Mouse (Mus musculus) olfactory bulb, adult 2 months (tissue): ENCODE measurements around the gene Mrpl42.

Source experiments
- CTCF ChIP-seq: fragments of 200-500 bp; IDR thresholded peaks from 2 replicates; pipeline ENCODE4 v1.5.1; 2012; ENCODE audit warnings: low read depth, mild to moderate bottlenecking, low read length, moderate library complexity; ENCODE audit not compliant: insufficient read depth
- POLR2A ChIP-seq: fragments of 200-500 bp; IDR thresholded peaks from 2 replicates; pipeline ENCODE4 v1.6.1; 2012; ENCODE audit warnings: mild to moderate bottlenecking, low read depth, low read length, moderate library complexity; ENCODE audit not compliant: insufficient read depth

GRCm38 (mm10) chr10:95439718-95440339, 61.9 kb downstream of the Mrpl42 start:
- TF ChIP-seq CTCF, result no peak
- no peak for TF ChIP-seq POLR2A
